Comparison of ENCODE assay signal across 12 mouse cellular contexts in genomic region chr19:56718046-56718445, GRCm38 (mm10).
"Had no signal": no experiment of that assay in that cellular context is flagged by ENCODE, and none has a peak within 500 bp of the region (broad histone marks: within the 10 kb centered on the region; RNA-seq: fewer than 3 reads in every experiment).

No protein-coding gene starts in this region.

- DNase-seq: liver, embryonic 13.5 days; liver, postnatal 0 days; lung, adult 2 months; lung, postnatal 14 days; lung, postnatal 36 days; right cerebral cortex, adult 18-20 months; right cerebral cortex, postnatal 25 days; right cerebral cortex, postnatal 4 days; spleen, adult 18-20 months; thymus, adult 18-20 months; thymus, postnatal 14 days; thymus, postnatal 36 days had no signal
